Mouse (Mus musculus) urinary bladder, postnatal 36 days (tissue): ENCODE measurements around the gene Snd1.
A peak's percentile ranks its signal among the peaks of the same experiment; 100 is the strongest.

Source experiments
- DNase-seq, 2 experiments: peaks; one replicate each; pipeline ENCODE4 v3.0.0; 2022; ENCODE audit warnings: low spot score in 2 of 2, mixed read lengths in 1 of 2

Gene Snd1

GRCm38 (mm10) chr6:28865112-28865511 is 390.2 kb downstream of the Snd1 start:
- no peak for DNase-seq

- no peak for DNase-seq
Measured at GRCm38 (mm10) chr6:28866206-28866605, 391.3 kb downstream of the Snd1 start.

DNA sequence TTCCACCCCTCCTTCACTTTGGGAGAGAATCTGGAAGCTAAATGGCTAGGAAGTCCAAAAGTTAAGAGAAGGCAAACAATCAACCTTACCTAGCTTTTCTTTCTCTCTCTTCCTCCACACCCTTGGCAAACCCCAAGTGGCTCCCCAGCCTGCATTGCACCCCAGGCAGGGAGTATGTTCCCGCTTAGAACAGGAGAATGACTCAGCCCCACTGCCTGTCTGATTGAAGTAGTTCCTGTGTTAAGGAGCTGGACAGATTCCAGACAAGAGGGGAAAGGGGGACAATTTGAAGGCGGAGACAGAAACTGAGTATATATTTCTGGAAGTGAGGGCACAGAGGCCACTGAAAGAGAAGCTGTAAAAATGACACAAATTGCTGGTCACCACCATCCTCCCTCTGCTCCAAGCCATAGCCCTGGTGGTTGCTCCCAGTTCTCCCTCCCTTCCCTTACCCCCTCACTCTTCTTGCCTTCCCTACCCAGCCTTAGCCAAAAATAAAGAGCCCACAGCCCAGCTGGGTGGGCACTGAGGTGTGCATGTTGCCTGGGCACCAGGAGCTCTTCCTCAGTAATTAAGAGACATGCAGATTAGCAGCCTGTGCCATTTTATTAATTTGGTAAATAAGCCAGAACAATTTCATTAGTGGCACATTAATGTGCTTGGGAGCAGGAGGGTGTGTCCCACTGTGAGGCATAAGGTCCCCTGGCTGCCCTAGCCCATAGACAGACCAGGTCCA is 392.7 kb downstream of the Snd1 start:
- DNase-seq, result peak in 1 of 2 experiments; percentile 22

DNA sequence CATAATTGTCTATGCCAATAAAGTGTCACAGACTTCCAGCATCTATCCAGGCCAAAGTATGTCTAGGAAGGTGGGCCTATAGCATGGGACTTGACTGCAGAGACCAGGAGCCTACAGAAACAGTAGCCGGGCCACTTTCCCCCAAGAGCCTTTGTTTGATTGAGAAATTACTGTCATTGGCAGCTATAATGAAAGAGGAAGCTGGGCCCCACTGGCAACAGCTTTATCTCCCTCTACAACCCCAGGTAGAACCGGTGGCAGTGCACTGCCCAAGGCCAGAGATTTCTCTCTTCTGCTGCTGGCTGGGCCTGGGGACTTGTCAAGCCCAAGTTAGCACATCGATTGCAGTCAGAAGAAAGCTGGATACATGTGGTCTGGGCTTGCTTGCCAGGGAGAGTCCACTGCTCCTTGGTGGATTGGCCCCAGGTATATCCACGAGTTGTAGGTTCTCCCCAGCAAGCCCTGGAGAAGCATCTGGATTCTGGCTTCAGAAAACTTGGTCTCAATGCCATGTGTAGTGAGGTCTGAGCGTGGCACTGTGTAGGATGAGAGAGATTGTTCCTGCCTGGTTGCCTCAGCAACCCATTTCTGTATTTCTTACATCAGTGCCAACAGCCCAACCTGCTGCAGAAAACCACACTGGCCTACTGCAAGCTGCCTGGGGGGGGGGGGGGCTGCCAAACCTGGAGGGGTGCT is 396.9 kb downstream of the Snd1 start:
- no peak for DNase-seq

DNA sequence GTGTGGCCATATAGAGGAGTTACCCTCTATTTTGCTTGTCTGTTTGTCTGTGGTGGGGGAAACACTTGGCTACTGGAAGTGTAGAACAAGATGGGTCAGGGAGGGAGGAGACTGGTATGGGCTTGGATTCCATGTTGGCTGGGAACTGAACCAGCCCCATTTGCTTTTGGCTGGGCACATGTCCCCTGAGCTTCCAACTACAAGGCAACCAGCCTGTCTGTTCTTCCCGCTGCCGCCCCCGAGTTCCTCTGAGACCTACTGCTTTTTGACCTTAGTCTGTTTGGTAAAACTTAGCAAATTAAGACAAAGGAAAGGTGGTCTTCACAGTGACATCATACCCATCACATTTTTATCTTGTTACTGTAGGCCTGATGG is 397.5 kb downstream of the Snd1 start:
- no peak for DNase-seq

- no peak for DNase-seq
Measured at GRCm38 (mm10) chr6:28874053-28874452, 399.1 kb downstream of the Snd1 start.

DNA sequence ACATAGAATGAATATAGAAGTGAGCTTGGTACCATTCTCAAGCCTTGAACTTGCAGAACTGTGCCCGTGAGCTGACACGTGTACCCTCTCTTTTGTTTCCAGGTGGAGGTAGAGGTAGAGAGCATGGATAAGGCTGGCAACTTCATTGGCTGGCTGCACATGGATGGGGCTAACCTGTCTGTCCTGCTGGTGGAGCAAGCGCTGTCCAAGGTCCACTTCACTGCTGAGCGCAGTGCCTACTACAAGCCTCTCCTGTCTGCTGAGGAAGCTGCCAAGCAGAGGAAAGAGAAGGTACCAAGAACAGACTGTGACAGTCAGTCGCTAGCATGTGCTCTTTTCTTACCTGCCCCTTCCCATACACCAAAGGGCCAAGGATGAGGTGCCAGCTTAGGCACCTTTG is 399.8 kb downstream of the Snd1 start:
- DNase-seq, result no peak

GRCm38 (mm10) chr6:28875333-28875732 is 400.4 kb downstream of the Snd1 start:
- DNase-seq, result no peak

DNA sequence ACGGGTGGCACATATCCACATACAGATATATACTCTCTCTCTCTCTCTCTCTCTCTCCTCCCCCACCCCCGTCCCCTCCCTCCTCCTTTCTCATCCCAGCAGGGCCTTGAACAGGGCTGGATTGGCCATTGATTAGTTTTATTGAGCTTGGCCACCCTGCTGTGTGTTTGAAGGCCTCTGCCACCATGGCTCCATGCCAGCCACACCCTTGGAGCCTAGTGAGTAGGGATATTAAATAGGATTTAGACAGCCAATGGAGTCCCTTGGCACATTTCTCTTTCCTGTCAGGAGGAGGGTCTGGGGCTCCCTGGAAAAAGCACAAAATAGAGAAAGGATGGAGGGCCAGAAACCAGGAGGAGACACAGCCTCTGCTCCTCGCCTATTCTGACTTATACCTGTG is 401.6 kb downstream of the Snd1 start:
- no peak for DNase-seq

GRCm38 (mm10) chr6:28877945-28878666 is 403.2 kb downstream of the Snd1 start:
- DNase-seq, result no peak

- DNase-seq, result no peak
Measured at GRCm38 (mm10) chr6:28879315-28879714, 404.4 kb downstream of the Snd1 start.

GRCm38 (mm10) chr6:28880909-28881308 is 406.0 kb downstream of the Snd1 start:
- DNase-seq, result no peak

DNA sequence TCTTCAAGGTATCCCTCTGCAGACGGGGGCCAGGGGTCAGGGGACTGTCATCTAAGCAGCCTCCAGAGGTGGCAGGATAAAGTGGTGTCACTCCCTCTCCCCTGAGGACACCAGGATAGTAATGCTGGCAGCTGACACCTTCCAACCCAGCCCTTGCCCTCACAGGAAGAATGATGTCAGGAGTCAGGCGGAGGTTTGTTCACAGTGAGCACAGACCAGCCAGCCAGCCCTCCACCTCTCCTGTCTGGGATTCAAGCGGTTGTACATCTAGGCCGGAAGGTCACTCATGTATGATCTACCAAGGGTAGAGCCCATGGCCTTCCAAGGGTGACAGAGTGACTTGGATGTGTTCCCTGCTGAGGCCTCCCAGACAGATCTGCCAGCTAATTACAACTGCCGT is 408.6 kb downstream of the Snd1 start:
- DNase-seq, result no peak

GRCm38 (mm10) chr6:28886724-28887440 is 411.9 kb downstream of the Snd1 start:
- no peak for DNase-seq

- no peak for DNase-seq
Measured at GRCm38 (mm10) chr6:28890426-28890825, 415.5 kb downstream of the Snd1 start.

DNA sequence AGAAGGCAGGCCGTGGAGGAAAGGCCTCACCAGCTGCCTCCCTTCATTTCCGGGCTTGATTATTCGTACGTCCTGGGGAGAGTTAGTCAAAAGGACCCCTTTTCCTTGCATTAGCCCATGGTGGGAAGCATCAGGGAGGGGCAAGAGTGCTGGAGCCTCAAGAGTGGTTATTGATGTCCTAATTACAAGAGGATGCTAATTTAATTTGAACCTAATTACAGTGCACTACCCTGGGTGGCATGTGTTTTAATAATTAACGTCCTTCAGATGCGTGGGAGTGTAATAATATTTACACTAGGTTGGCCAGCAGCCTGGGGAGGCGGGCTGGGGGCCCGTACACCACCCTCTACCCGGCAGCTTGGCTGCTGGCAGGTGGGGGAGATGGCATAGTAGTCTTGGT is 416.5 kb downstream of the Snd1 start:
- DNase-seq, result no peak

DNA sequence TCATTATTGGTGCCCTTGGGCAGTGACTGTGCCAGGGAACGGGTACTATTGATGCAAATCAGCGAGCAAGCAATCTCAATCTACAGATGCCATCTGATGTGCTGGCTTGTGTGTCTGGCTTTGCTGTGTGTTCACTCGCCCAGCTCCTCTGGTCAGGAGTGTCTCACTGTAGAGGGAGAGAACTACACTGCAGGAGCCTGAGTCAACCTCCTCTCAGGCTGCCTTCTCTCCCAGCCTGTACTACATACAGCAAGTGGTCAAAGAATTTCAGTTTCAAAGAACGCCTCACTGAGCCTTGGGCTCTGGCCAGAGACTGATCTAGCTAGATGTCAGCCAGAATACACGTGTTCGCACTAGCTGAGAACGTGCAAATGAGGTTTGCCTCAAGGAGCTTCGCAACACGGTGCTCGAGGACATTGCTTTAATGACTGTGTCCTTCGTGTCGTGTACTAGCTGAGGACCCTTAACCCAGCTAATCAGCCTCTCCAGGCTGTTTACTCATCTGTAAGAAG is 420.1 kb downstream of the Snd1 start:
- DNase-seq, result no peak

- DNase-seq, result peak in 1 of 2 experiments; percentile 48
Measured at GRCm38 (mm10) chr6:28895726-28896125, 420.8 kb downstream of the Snd1 start.

DNA sequence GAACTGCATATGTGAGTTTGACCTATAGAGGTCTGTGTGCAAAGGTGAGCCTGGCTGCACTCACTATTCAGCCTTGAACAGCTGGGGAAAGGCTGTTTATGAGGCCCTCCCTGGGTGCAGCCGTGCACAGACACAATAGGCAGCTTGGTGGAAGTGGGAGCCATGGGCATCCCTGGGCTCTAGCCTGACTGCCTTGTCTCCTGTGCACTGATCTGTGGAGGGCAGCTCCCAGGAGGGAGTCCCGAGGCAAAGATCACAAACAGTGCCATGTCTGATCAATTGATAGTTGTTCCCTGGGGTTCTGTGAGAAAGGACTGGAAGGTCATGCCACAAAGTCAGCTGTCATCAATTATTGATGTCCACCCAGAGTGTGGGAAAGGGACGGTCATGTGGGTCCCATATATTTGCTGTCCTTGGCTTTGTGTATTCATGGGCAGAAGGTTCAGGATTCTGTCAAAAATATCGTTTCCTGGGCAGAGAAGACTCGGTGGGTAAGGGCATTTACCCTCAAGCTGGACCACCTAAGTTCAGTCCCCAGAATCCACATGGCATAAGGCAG is 421.9 kb downstream of the Snd1 start:
- DNase-seq, result no peak

- no peak for DNase-seq
Measured at GRCm38 (mm10) chr6:28897326-28898085, 422.6 kb downstream of the Snd1 start.

GRCm38 (mm10) chr6:28898836-28899235 is 423.9 kb downstream of the Snd1 start:
- DNase-seq, result peak in 1 of 2 experiments; percentile 37
